Mouse (Mus musculus) G1E (cell line): ENCODE measurements around the gene Lfng. TPM values are rescaled to one million over a fixed set of nuclear protein-coding genes. Genes with fewer than 3 reads are reported as not detected.

Experiments
- ATAC-seq: 2 replicates; pipeline ENCODE4 v1.8.0; 2016; ENCODE audit warnings: mild to moderate bottlenecking; ENCODE audit not compliant: insufficient number of reproducible peaks, poor library complexity, low FRiP score, severe bottlenecking; ENCODE audit errors: extremely low read depth
- DNase-seq: peaks from one replicate; pipeline ENCODE4 v3.0.0; 2012; ENCODE audit warnings: low spot score
- H3K27me3 ChIP-seq: 2 replicates; pipeline ENCODE4 v1.6.1; 2012; ENCODE audit warnings: mild to moderate bottlenecking, low read length, inconsistent platforms; ENCODE audit not compliant: insufficient read depth
- H3K36me3 ChIP-seq: replicated peaks from 2 replicates; pipeline ENCODE3; 2012; ENCODE audit warnings: mild to moderate bottlenecking, inconsistent platforms
- H3K4me1 ChIP-seq: 2 replicates; pipeline ENCODE4 v1.6.1; 2012; ENCODE audit warnings: low read depth, low read length, inconsistent platforms, mixed read lengths; ENCODE audit not compliant: insufficient read depth
- H3K4me3 ChIP-seq: 2 replicates; pipeline ENCODE4 v1.5.1; 2012; ENCODE audit warnings: low read depth, mild to moderate bottlenecking, inconsistent platforms, low read length, moderate library complexity, mixed read lengths
- H3K9me3 ChIP-seq: replicated peaks from 2 replicates; pipeline ENCODE4 v1.6.1; 2012; ENCODE audit warnings: inconsistent platforms
- CTCF ChIP-seq: IDR thresholded peaks from 2 replicates; pipeline ENCODE4 v1.5.1; 2012; ENCODE audit warnings: low read depth, low read length, inconsistent platforms, mixed read lengths
- GATA1 ChIP-seq: IDR thresholded peaks from 2 replicates; pipeline ENCODE4 v1.6.1; 2012; ENCODE audit warnings: borderline replicate concordance, low read length, inconsistent platforms, mixed read lengths
- GATA2 ChIP-seq: IDR thresholded peaks from 2 replicates; pipeline ENCODE4 v1.6.1; 2012; ENCODE audit warnings: low read depth, low read length, inconsistent platforms, borderline replicate concordance
- POLR2AphosphoS5 ChIP-seq: IDR thresholded peaks from 2 replicates; pipeline ENCODE4 v1.6.1; 2012; ENCODE audit warnings: low read depth, low read length, inconsistent platforms; ENCODE audit not compliant: insufficient replicate concordance
- TAL1 ChIP-seq: conservative IDR thresholded peaks from 2 replicates; pipeline ENCODE4 v1.6.1; 2012; ENCODE audit warnings: low read depth, low read length, inconsistent platforms, mixed read lengths
- polyA plus RNA-seq: library from polyadenylated mRNA; stranded (reverse); fragments of >175 nt; gene quantifications from 2 replicates; pipeline ENCODE4 v1.2.3, GENCODE M21; 2012
- total RNA-seq, 2 experiments: library from RNA; stranded (forward) in 1 of 2; stranded (reverse) in 1 of 2; fragments of 200-1000 nt in 1 of 2; fragments of >200 nt in 1 of 2; fragmentation: Nextera tagmentation in 1 of 2; gene quantifications; 2 replicates each; pipeline ENCODE4 v1.2.3; 2014 to 2017

The Lfng gene
- total and polyA plus RNA-seq, 3 experiments, result 4.3 to 15.2 (median 12.0) TPM

DNA sequence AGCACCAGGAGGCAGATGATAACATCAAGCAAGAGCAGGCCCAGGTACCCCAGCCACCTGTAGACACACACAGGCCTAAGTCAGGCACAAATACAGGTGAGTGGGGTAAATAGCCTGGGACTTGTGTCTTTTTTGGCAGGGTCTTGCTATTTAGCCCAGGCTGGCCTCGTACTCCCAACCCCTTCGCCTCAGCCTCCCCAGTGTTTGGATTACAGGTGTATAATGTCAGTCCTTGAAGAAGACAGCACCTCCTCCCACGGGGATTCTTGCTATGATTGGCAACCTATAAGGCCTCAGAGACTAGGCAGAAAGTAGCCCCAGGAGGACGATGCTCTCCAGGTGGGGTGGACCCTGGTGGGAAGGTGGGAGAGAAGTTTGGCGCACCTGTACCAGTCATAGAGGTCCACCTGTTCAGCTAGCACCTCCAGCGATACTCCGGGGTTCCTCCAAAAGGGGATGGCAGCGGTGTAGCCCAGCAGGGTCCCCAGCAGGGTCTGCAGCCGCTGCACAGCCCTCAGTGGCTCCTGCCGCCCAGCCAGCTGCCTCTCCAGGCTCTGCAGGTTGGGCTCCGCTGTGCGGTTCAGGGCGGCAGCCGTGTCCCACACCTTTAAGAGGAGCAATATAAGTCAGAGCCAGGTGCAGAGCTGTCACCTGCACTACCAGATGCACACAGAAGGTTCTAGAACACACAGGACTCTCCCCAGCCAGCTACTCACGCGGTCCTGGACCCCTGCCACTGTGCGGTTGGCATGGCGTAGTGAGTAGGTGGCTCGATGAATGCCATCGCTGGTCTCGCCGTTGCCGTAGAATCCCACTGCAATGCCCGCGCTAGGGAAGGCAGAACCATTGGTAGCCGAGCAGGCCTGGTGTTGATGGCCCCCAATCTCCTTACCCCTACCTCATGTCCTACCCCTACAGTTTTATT is 27.9 kb downstream of the Lfng start:
- Histone ChIP-seq H3K27me3 (peaks cover 4% of the 10 kb centered on the region; the same call in 1 of the 2 replicates), H3K9me3 (no peaks in the 10 kb centered on the region), H3K4me1 (peaks cover 5% of the 10 kb centered on the region; the same call in 1 of the 2 replicates), H3K36me3 (peaks cover 81% of the 10 kb centered on the region), H3K4me3 (no peak overlapping the region)
- ATAC-seq (no peak), DNase-seq (no peak)
- TF ChIP-seq GATA1 (no peak), POLR2AphosphoS5 (no peak), TAL1 (no peak), CTCF (no peak), GATA2 (no peak)

DNA sequence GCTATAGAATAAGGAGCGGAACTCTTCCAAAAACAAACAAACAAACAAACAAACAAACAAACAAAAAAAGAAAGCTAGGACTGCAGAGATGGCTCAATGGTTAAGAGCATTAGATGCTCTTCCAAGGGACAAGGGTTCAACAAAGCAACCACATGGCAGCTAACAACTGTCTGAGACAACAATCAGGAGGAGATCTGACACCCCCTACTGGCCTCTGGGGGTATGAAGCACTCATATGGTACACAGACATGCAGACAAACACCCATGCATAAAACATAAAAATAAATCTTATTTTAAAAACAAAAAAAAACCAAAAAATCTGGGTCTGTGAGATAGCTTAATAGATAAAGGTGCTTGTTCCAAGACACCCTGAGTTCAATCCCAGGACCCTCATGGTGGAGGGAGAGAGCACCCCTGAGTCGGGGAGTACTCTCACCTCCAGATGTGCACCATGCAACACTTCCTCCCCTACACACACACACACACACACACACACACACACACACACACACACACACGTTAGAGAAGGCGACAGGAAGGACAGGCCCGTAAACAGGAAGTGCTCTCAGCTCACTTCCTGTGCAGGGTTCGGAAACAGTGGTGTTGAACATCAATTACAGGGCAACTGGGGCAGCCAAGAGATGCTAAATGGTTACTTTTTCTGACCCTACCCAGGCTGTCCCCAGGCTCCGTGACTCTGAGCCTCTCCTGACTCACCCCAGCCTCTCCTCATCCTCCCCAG is 29.4 kb downstream of the Lfng start:
- ATAC-seq (no peak), DNase-seq (no peak)
- H3K36me3 ChIP-seq, result peaks cover 78% of the 10 kb centered on the region
- TF ChIP-seq GATA2 (no peak), CTCF (no peak), GATA1 (no peak), TAL1 (no peak), POLR2AphosphoS5 (no peak)
- no peaks in the 10 kb centered on the region for H3K9me3 ChIP-seq
- H3K27me3 ChIP-seq, result peaks cover 4% of the 10 kb centered on the region; the same call in 1 of the 2 replicates
- H3K4me3 ChIP-seq, result no peak overlapping the region
- peaks cover 14% of the 10 kb centered on the region for H3K4me1 ChIP-seq

DNA sequence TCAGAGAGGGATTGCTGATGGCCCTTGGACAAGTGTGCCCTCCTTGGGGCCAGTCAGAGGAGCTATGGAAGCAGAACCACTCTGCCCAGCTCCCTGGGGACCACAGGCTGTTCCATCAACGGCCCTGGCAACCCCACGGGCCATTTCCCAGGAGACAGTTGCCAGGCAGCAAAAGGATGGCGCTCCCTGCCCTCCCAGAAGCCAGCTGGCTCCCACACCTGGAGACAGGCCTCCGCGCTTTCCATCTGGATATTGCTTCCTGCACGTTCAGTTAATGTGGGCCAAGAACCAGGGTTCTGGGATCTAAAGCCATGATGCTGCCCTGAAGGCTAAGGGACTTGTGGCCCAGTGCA is 29.9 kb downstream of the Lfng start:
- Histone ChIP-seq H3K9me3 (no peaks in the 10 kb centered on the region), H3K36me3 (peaks cover 73% of the 10 kb centered on the region), H3K4me1 (peaks cover 19% of the 10 kb centered on the region), H3K27me3 (peaks cover 4% of the 10 kb centered on the region; the same call in 1 of the 2 replicates), H3K4me3 (no peak overlapping the region)
- ATAC-seq (no peak), DNase-seq (no peak)
- TF ChIP-seq GATA2, result no peak
- TF ChIP-seq TAL1, result no peak
- no peak for TF ChIP-seq POLR2AphosphoS5
- no peak for TF ChIP-seq CTCF
- TF ChIP-seq GATA1, result no peak

DNA sequence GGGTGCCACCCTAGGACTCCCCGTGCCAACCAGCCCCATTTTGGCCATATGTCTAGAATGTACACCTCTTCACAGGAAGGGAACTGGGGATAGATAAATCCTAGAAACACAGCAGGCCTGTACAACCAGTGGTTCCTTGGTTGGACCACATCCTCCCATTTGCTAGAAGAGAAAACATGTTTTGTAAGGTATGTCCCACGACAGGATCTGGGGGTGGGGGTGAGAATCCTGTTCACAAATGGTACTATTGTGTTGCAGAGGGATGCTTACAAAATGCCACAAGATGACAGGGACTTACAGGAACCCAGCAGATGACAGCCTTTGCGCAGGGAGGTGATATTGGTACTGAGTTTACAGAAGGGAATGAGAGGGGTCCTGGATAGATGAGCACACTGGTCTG is 30.9 kb downstream of the Lfng start:
- H3K4me3 ChIP-seq, result no peak overlapping the region
- peaks cover 64% of the 10 kb centered on the region for H3K36me3 ChIP-seq
- H3K4me1 ChIP-seq, result peaks cover 28% of the 10 kb centered on the region
- H3K9me3 ChIP-seq, result no peaks in the 10 kb centered on the region
- ATAC-seq (no peak), DNase-seq (no peak)
- TF ChIP-seq TAL1 (no peak), GATA1 (no peak), CTCF (no peak), GATA2 (no peak)
- H3K27me3 ChIP-seq, result peaks cover 4% of the 10 kb centered on the region; the same call in 1 of the 2 replicates

DNA sequence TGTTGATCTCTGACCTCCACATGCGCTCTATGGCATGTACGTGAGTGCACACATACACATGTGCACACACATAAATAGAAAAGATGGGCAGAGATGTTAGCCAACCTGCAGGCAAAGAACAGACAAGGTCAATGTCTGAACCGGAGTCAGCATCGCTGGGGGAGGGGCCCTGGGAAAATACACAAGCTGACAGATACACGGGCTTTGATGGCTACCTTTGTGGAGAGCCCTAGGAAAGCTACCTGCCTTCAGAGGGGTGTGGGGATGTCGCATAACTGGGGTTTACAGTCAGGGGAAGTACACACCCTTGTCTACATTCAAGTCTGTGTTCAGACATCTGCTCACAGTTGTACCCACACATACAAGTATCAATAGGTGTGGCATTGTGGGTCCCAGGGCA is 31.4 kb downstream of the Lfng start:
- H3K36me3 ChIP-seq, result peaks cover 63% of the 10 kb centered on the region
- ATAC-seq, result no peak
- no peak for TF ChIP-seq GATA1
- TF ChIP-seq CTCF, result no peak
- TF ChIP-seq POLR2AphosphoS5, result no peak
- no peak for TF ChIP-seq TAL1
- TF ChIP-seq GATA2, result no peak
- H3K4me3 ChIP-seq, result no peak overlapping the region
- peaks cover 33% of the 10 kb centered on the region for H3K4me1 ChIP-seq
- peaks cover 4% of the 10 kb centered on the region; the same call in 1 of the 2 replicates for H3K27me3 ChIP-seq
- DNase-seq, result no peak
- H3K9me3 ChIP-seq, result no peaks in the 10 kb centered on the region

DNA sequence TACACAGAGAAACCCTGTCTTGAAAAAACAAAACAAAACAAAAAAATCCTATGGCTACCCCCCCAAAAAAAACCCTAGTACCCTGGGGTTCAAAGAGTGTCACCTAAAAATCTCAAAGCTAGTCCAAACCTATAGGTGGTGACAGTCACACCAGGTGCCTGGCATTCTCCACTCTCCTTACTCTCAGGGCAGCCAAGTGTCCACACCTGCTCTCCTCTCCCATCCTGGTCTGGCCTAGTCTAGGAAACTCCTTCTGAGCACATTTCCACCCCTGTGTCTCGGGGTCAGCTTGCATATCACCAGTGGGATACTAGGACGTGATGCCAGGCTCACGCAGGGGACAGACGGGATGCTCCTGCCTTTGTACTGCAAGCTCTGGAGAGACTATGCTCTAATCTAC is 32.2 kb downstream of the Lfng start:
- TF ChIP-seq GATA2 (no peak), TAL1 (no peak), GATA1 (no peak), CTCF (no peak), POLR2AphosphoS5 (no peak)
- peaks cover 61% of the 10 kb centered on the region for H3K36me3 ChIP-seq
- DNase-seq, result no peak
- no peak for ATAC-seq
- peaks cover 42% of the 10 kb centered on the region for H3K4me1 ChIP-seq
- no peak overlapping the region for H3K4me3 ChIP-seq
- no peaks in the 10 kb centered on the region for H3K9me3 ChIP-seq
- H3K27me3 ChIP-seq, result peaks cover 4% of the 10 kb centered on the region; the same call in 1 of the 2 replicates
